Mouse (Mus musculus): Measurements from ENCODE around the gene Zdhhc12.

DNA sequence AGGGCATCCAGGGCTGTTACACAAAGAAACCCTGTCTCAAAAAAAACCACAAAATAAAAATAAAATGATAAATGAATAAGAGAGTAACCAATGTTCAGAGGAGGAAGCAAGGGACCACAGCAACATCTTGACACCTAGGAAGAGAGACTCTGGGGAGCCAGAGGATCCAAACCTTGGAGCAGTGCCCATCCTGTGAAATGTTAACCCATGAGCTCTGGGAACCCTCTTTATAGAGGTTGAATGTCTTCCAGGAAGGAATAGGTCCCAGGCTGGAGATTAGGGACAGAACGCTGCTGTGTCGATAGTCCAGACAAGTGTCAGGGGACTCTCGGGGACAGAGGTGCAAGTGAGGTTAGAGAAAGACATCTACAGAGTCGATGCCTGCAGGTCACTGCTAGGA is 26.8 kb upstream of the Zdhhc12 start:
- TF ChIP-seq TAL1 (IDR thresholded peaks at IDR 0.05; ENCODE audit: low read length) = no peak
- no peak for TF ChIP-seq GATA1 (IDR thresholded peaks at IDR 0.05; ENCODE audit: low read length)
